Mouse (Mus musculus) midbrain, embryonic 13.5 days (tissue): ENCODE measurements around the gene Ccl27a. TPM values are rescaled to one million over a fixed set of nuclear protein-coding genes. Genes with fewer than 3 reads are reported as not detected.

Experiments
- ATAC-seq: fragments of 200-750 bp; cut with Nextera tagmentation; 2 replicates; pipeline ENCODE4 v1.8.0; 2017; ENCODE audit warnings: mild to moderate bottlenecking, moderate TSS enrichment, moderate library complexity
- H3K27ac ChIP-seq: fragments of 300-500 bp; sonication (generic); 2 replicates; pipeline ENCODE4 v1.5.1; 2015; ENCODE audit warnings: inconsistent platforms, mild to moderate bottlenecking, moderate library complexity
- H3K27me3 ChIP-seq: fragments of 300-500 bp; sonication (generic); 2 replicates; pipeline ENCODE4 v1.6.1; 2015; ENCODE audit warnings: mild to moderate bottlenecking, inconsistent platforms
- H3K36me3 ChIP-seq: fragments of 300-500 bp; sonication (generic); 2 replicates; pipeline ENCODE4 v1.6.1; 2015; ENCODE audit warnings: mild to moderate bottlenecking, inconsistent platforms
- H3K4me1 ChIP-seq: fragments of 300-500 bp; sonication (generic); replicated peaks from 2 replicates; pipeline ENCODE4 v1.6.1; 2015; ENCODE audit warnings: inconsistent platforms
- H3K4me2 ChIP-seq: fragments of 300-500 bp; sonication (generic); replicated peaks from 2 replicates; pipeline ENCODE4 v1.6.1; 2015; ENCODE audit warnings: moderate library complexity, mild to moderate bottlenecking, inconsistent platforms
- H3K4me3 ChIP-seq: fragments of 300-500 bp; sonication (generic); replicated peaks from 2 replicates; pipeline ENCODE4 v1.5.1; 2015; ENCODE audit warnings: mild to moderate bottlenecking, inconsistent platforms
- H3K9ac ChIP-seq: fragments of 300-500 bp; sonication (generic); replicated peaks from 2 replicates; pipeline ENCODE4 v1.6.1; 2015; ENCODE audit warnings: mild to moderate bottlenecking, inconsistent platforms
- H3K9me3 ChIP-seq: fragments of 300-500 bp; sonication (generic); 2 replicates; pipeline ENCODE4 v1.6.1; 2016; ENCODE audit warnings: mild to moderate bottlenecking, inconsistent platforms
- WGBS: fragments of 180-500 bp; shearing (Covaris S2); methylation state at CpG from one replicate; pipeline ENCODE4 v1.1.7; 2015; 5-methylcytosine and 5-hydroxymethylcytosine counted together
- polyA plus RNA-seq: library from polyadenylated mRNA; unstranded; fragments of >200 nt; fragmentation: Nextera tagmentation; extraction: Ambion mirVana; gene quantifications from 2 replicates; pipeline ENCODE4 v1.2.1, GENCODE M21; 2015

Gene Ccl27a
- polyA plus RNA-seq, 1 experiment from 2014 or later = 237 TPM

DNA sequence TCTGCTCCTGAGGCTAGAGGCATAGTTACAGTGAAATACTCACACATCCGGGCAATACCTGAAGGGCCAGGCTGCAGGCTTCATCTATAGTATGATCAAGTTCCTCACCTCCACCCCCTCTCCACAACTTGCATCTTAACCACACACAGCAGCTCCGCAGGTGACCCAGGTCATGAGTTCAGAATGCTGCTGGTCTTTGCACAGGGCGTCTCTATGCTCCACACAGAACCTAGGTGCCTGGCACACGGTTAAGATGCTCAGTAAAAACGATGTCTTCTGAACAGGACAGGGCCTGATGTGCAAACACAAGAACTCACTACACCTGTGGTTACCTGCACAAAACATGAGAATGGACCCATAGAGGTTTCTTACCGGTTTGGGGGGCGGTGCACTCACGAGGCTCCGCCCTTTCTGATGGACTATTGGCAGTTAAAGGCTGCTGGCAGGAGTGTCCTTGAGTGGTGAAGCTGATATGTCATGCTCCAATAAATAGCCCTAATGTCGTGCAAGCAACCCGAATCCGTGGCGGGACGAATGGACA is 19.2 kb downstream of the Ccl27a start, which contains the start of gene Galt:
Gene Galt (plus strand): TSS at position 432 of the 541 bp plus-strand sequence.
- Histone ChIP-seq H3K36me3 (peaks cover 7% of the 10 kb centered on the region), H3K4me2 (peak within 1 kb of the TSS; percentile 93), H3K9me3 (no peaks in the 10 kb centered on the region), H3K27ac (peak within 1 kb of the TSS; percentile 77), H3K27me3 (no peaks in the 10 kb centered on the region), H3K4me3 (peak within 1 kb of the TSS; percentile 77), H3K9ac (peak within 1 kb of the TSS; percentile 76), H3K4me1 (peaks cover 20% of the 10 kb centered on the region)
- peak; percentile 68 for ATAC-seq
- WGBS = 14% methylated on average over 14 of the region's 14 CpGs

GRCm38 (mm10) chr4:41745021-41745420 is 29.0 kb downstream of the Ccl27a start:
- no peak overlapping the region for H3K4me2 ChIP-seq
- H3K4me1 ChIP-seq = peaks cover 11% of the 10 kb centered on the region
- H3K36me3 ChIP-seq = no peaks in the 10 kb centered on the region
- ATAC-seq = no peak
- WGBS = 82% methylated on average over 1 of the region's 1 CpGs
- H3K9me3 ChIP-seq = peaks cover 15% of the 10 kb centered on the region
- H3K4me3 ChIP-seq = no peak overlapping the region
- no peak overlapping the region for H3K9ac ChIP-seq
- peaks cover 3% of the 10 kb centered on the region; the same call in 1 of the 2 replicates for H3K27me3 ChIP-seq
- H3K27ac ChIP-seq = no peak overlapping the region

- Histone ChIP-seq H3K9ac (no peak overlapping the region), H3K27me3 (peaks cover 3% of the 10 kb centered on the region; the same call in 1 of the 2 replicates), H3K4me1 (peaks cover 20% of the 10 kb centered on the region), H3K36me3 (0 out of 2 replicates have a peak, but pooled peaks cover 5% of the 10 kb centered on the region), H3K4me2 (no peak overlapping the region), H3K27ac (no peak overlapping the region), H3K4me3 (no peak overlapping the region), H3K9me3 (peaks cover 15% of the 10 kb centered on the region)
- WGBS = 72% methylated on average over 2 of the region's 2 CpGs
- ATAC-seq = no peak
Observed at GRCm38 (mm10) chr4:41744131-41744530, 29.9 kb downstream of the Ccl27a start.

DNA sequence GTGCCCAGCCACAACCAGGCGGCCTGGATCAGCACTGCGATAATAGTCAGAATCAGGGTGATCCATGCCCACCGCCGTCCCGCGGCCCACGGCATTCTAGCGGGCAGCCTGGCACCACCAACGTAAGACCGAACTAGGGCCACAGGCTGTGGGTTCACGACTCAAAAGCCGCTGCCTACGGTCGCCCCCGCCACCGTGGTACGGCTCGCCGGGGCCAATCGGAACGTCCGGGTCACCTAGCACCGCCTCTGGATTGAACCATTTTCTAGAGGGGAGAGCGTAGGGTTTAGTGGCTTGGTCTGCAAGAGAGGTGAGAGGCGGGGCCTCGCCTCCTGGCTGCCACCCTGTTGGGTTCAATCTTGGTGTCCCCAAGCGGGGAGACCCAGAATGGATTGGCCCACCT is 32.9 kb downstream of the Ccl27a start:
- peak overlapping the region; percentile 79 for H3K9ac ChIP-seq
- WGBS = under 1% methylated on average over 27 of the region's 27 CpGs

GRCm38 (mm10) chr4:41740380-41741157 is 33.5 kb downstream of the Ccl27a start:
- peak overlapping the region; percentile 79 for H3K9ac ChIP-seq
- H3K27me3 ChIP-seq = peaks cover 3% of the 10 kb centered on the region; the same call in 1 of the 2 replicates
- H3K4me3 ChIP-seq = peak overlapping the region; percentile 64
- H3K27ac ChIP-seq = peak overlapping the region; percentile 81
- peaks cover 21% of the 10 kb centered on the region for H3K4me1 ChIP-seq
- peaks cover 13% of the 10 kb centered on the region; the same call in 1 of the 2 replicates for H3K36me3 ChIP-seq
- H3K4me2 ChIP-seq = peak overlapping the region; percentile 83
- peak; percentile 89 for ATAC-seq
- 1% methylated on average over 48 of the region's 48 CpGs for WGBS
- H3K9me3 ChIP-seq = no peaks in the 10 kb centered on the region

More for the DNA sequence above, 32.9 kb downstream of the Ccl27a start:
- Histone ChIP-seq H3K4me2 (peak overlapping the region; percentile 83), H3K9me3 (peaks cover 4% of the 10 kb centered on the region; the same call in 1 of the 2 replicates), H3K4me1 (peaks cover 21% of the 10 kb centered on the region), H3K4me3 (peak overlapping the region; percentile 64), H3K36me3 (peaks cover 13% of the 10 kb centered on the region; the same call in 1 of the 2 replicates), H3K27ac (peak overlapping the region; percentile 81), H3K27me3 (peaks cover 3% of the 10 kb centered on the region; the same call in 1 of the 2 replicates)
- peak; percentile 96 for ATAC-seq

- no peak overlapping the region for H3K27ac ChIP-seq
- H3K9me3 ChIP-seq = no peaks in the 10 kb centered on the region
- H3K27me3 ChIP-seq = peaks cover 3% of the 10 kb centered on the region; the same call in 1 of the 2 replicates
- H3K9ac ChIP-seq = no peak overlapping the region
- ATAC-seq = no peak
- 95% methylated on average over 13 of the region's 13 CpGs for WGBS
- peaks cover 13% of the 10 kb centered on the region; the same call in 1 of the 2 replicates for H3K36me3 ChIP-seq
- no peak overlapping the region for H3K4me3 ChIP-seq
- peaks cover 21% of the 10 kb centered on the region for H3K4me1 ChIP-seq
- peak overlapping the region; percentile 83 for H3K4me2 ChIP-seq
Observed at GRCm38 (mm10) chr4:41739260-41739659, 34.8 kb downstream of the Ccl27a start.

GRCm38 (mm10) chr4:41738256-41738603 is 35.8 kb downstream of the Ccl27a start:
- Histone ChIP-seq H3K27me3 (peaks cover 10% of the 10 kb centered on the region; the same call in 1 of the 2 replicates), H3K4me1 (peaks cover 21% of the 10 kb centered on the region), H3K4me2 (no peak overlapping the region), H3K4me3 (no peak overlapping the region), H3K9me3 (no peaks in the 10 kb centered on the region), H3K36me3 (peaks cover 13% of the 10 kb centered on the region; the same call in 1 of the 2 replicates), H3K27ac (no peak overlapping the region), H3K9ac (no peak overlapping the region)
- ATAC-seq = no peak
- 65% methylated on average over 1 of the region's 1 CpGs for WGBS

DNA sequence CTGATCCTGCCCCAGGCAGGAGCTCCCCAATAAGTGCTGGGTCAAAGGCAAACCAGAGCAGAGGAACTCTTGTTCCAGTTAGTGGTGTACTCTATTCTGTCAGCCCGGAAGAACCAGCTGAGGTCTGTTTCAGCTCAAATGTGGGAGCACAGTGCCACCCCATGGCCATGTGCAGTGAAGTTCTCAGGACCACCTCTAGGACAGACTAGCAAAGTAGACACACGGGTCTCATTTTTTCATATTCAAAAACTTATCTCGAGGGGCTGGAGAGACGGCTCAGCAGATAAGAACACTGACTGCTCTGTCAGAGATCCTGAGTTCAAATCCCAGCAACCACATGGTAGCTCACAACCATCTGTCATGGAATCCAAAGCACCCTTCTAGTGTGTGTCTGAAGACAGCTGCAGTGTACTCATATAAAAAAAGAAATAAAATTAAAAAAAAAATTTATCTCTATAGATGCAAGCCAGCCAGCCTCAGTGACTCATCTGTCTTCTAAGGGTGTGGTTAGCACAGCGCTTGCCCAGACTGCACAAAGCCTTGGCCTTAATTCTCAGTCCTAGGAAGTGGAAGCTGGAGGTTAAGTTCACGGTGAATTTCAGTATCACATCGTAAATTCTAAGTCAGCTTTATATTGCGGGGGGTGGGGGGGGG is 36.3 kb downstream of the Ccl27a start:
- H3K36me3 ChIP-seq = peaks cover 13% of the 10 kb centered on the region; the same call in 1 of the 2 replicates
- 46% methylated on average over 8 of the region's 8 CpGs for WGBS
- no peak overlapping the region for H3K4me3 ChIP-seq
- no peak overlapping the region for H3K9ac ChIP-seq
- peaks cover 21% of the 10 kb centered on the region for H3K4me1 ChIP-seq
- no peaks in the 10 kb centered on the region for H3K9me3 ChIP-seq
- H3K27ac ChIP-seq = no peak overlapping the region
- H3K27me3 ChIP-seq = peaks cover 16% of the 10 kb centered on the region
- no peak overlapping the region for H3K4me2 ChIP-seq
- ATAC-seq = peak; percentile 35; the same call in 1 of the 2 replicates

DNA sequence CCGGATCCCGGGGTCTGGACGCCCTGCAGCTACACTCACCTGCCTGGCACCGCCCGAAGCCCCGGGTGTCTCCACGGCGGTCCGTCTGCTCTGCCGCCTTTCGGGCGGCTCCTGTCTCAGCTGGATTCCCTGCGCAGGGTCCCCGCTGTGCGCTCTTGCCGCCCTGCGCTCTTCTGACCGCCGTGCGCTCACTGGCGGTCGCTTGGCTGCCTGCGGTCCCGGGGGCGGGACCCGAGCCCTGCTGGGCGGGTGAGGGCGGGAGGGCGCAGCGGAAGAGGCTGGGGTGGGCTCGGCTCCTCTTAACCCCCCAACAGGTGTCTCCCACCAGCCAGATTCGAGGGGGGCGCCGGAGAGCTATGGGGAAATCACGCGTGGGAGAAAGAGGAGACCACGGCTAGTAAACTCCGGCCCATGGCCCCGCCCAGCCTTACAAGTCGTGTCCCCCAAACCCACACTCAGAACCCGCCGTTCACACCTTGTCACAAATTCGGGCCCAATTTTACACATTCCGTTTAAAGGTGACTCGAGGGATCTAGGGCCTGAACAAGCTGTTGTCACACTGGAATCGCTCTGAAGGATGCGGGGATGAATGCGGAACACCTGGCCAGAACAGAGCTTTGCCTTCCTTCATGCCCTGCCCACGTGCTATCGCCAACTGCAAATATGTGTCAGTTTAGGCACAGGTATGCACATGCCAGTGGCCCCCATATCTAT is 42.8 kb downstream of the Ccl27a start, which contains the start of gene Arid3c:
Gene Arid3c (minus strand): TSS at position 91 of the 714 bp plus-strand sequence.
- H3K9me3 ChIP-seq = no peaks in the 10 kb centered on the region
- H3K9ac ChIP-seq = peak within 1 kb of the TSS; percentile 55
- peaks cover 75% of the 10 kb centered on the region for H3K27me3 ChIP-seq
- no peak within 1 kb of the TSS for H3K27ac ChIP-seq
- peak within 1 kb of the TSS; percentile 39 for H3K4me3 ChIP-seq
- peak within 1 kb of the TSS; percentile 57 for H3K4me2 ChIP-seq
- 2% methylated on average over 50 of the region's 50 CpGs for WGBS
- H3K36me3 ChIP-seq = no peaks in the 10 kb centered on the region
- ATAC-seq = peak; percentile 53; the same call in 1 of the 2 replicates
- peaks cover 23% of the 10 kb centered on the region for H3K4me1 ChIP-seq

GRCm38 (mm10) chr4:41726826-41727621 is 47.0 kb downstream of the Ccl27a start:
- peak overlapping the region; percentile 30; the same call in 1 of the 2 replicates for H3K27ac ChIP-seq
- ATAC-seq = no peak
- H3K36me3 ChIP-seq = no peaks in the 10 kb centered on the region
- peak overlapping the region; percentile 41; the same call in 1 of the 2 replicates for H3K9ac ChIP-seq
- H3K9me3 ChIP-seq = no peaks in the 10 kb centered on the region
- H3K4me3 ChIP-seq = 0 out of 2 replicates have a peak overlapping the region, but pooled peaks have one; percentile 4
- WGBS = 12% methylated on average over 20 of the region's 20 CpGs
- H3K27me3 ChIP-seq = peaks cover 81% of the 10 kb centered on the region
- H3K4me2 ChIP-seq = peak overlapping the region; percentile 32
- H3K4me1 ChIP-seq = peaks cover 42% of the 10 kb centered on the region
